Mouse (Mus musculus): Measurements from ENCODE around the gene Bicc1.

Gene Bicc1

GRCm38 (mm10) chr10:71052748-71053147 lies 106.8 kb downstream of the Bicc1 start:
- DNase-seq (ENCODE audit: low spot score) = no peak

- no peak for DNase-seq (ENCODE audit: low spot score)
Measured at GRCm38 (mm10) chr10:71052208-71052607, 107.3 kb downstream of the Bicc1 start.

GRCm38 (mm10) chr10:71050722-71051333 lies 108.7 kb downstream of the Bicc1 start:
- DNase-seq (ENCODE audit: low spot score) = no peak

GRCm38 (mm10) chr10:71049294-71049693 lies 110.2 kb downstream of the Bicc1 start:
- DNase-seq (ENCODE audit: low spot score) = no peak

GRCm38 (mm10) chr10:71044410-71044809 lies 115.1 kb downstream of the Bicc1 start:
- DNase-seq (ENCODE audit: low spot score) = no peak

- no peak for DNase-seq (ENCODE audit: low spot score)
Measured at GRCm38 (mm10) chr10:71041874-71042273, 117.6 kb downstream of the Bicc1 start.

- no peak for DNase-seq (ENCODE audit: low spot score)
Measured at GRCm38 (mm10) chr10:71036484-71036883, 123.0 kb downstream of the Bicc1 start.

- no peak for DNase-seq (ENCODE audit: low spot score)
Measured at GRCm38 (mm10) chr10:71028996-71029395, 130.5 kb downstream of the Bicc1 start.

GRCm38 (mm10) chr10:71028066-71028844 lies 131.2 kb downstream of the Bicc1 start:
- DNase-seq (ENCODE audit: low spot score) = no peak

GRCm38 (mm10) chr10:71025131-71025894 lies 134.2 kb downstream of the Bicc1 start:
- DNase-seq (ENCODE audit: low spot score) = no peak

GRCm38 (mm10) chr10:71024681-71025080 lies 134.8 kb downstream of the Bicc1 start:
- no peak for DNase-seq (ENCODE audit: low spot score)

GRCm38 (mm10) chr10:71023471-71023870 lies 136.0 kb downstream of the Bicc1 start:
- no peak for DNase-seq (ENCODE audit: low spot score)

- DNase-seq (ENCODE audit: low spot score) = no peak
Measured at GRCm38 (mm10) chr10:71020459-71020858, 139.0 kb downstream of the Bicc1 start.

- no peak for DNase-seq (ENCODE audit: low spot score)
Measured at GRCm38 (mm10) chr10:71019836-71020235, 139.7 kb downstream of the Bicc1 start.

GRCm38 (mm10) chr10:71009771-71010496 lies 149.6 kb downstream of the Bicc1 start:
- DNase-seq (ENCODE audit: low spot score) = no peak

- DNase-seq (ENCODE audit: low spot score) = no peak
Measured at GRCm38 (mm10) chr10:71008721-71009120, 150.8 kb downstream of the Bicc1 start.

GRCm38 (mm10) chr10:71007956-71008355 lies 151.5 kb downstream of the Bicc1 start:
- no peak for DNase-seq (ENCODE audit: low spot score)

GRCm38 (mm10) chr10:71007516-71007915 lies 152.0 kb downstream of the Bicc1 start:
- no peak for DNase-seq (ENCODE audit: low spot score)

GRCm38 (mm10) chr10:71007001-71007400 lies 152.5 kb downstream of the Bicc1 start:
- DNase-seq (ENCODE audit: low spot score) = no peak

- no peak for DNase-seq (ENCODE audit: low spot score)
Measured at GRCm38 (mm10) chr10:71002871-71003270, 156.6 kb downstream of the Bicc1 start.

- no peak for DNase-seq (ENCODE audit: low spot score)
Measured at GRCm38 (mm10) chr10:71002186-71002585, 157.3 kb downstream of the Bicc1 start.

- DNase-seq (ENCODE audit: low spot score) = no peak
Measured at GRCm38 (mm10) chr10:70998136-70998535, 161.4 kb downstream of the Bicc1 start.

All from spleen, adult 12 weeks (tissue).